Mouse (Mus musculus) liver, embryonic 16.5 days (tissue): ENCODE results near the gene Slc8b1. TPM values are rescaled to one million over a fixed set of nuclear protein-coding genes. Genes with fewer than 3 reads are reported as not detected.

ENCODE experiments used
- ATAC-seq: fragments of 200-750 bp; cut with Nextera tagmentation; 2 replicates; pipeline ENCODE4 v1.8.0; 2017; ENCODE audit warnings: low read depth, mild to moderate bottlenecking, moderate number of reproducible peaks, moderate library complexity
- H3K27ac ChIP-seq: fragments of 300-500 bp; sonication (generic); 2 replicates; pipeline ENCODE4 v1.5.1; 2014; ENCODE audit warnings: mild to moderate bottlenecking, low read length
- H3K27me3 ChIP-seq: fragments of 300-500 bp; sonication (generic); 2 replicates; pipeline ENCODE4 v1.6.1; 2014; ENCODE audit warnings: low read depth, low read length, mixed read lengths; ENCODE audit not compliant: control insufficient read depth, insufficient read depth
- H3K36me3 ChIP-seq: fragments of 300-500 bp; sonication (generic); 2 replicates; pipeline ENCODE4 v1.6.1; 2014; ENCODE audit warnings: mild to moderate bottlenecking; ENCODE audit not compliant: control insufficient read depth, insufficient read depth
- H3K4me1 ChIP-seq: fragments of 300-500 bp; sonication (generic); 2 replicates; pipeline ENCODE4 v1.6.1; 2014; ENCODE audit warnings: low read depth, low read length, mixed read lengths; ENCODE audit not compliant: control insufficient read depth
- H3K4me2 ChIP-seq: fragments of 300-500 bp; sonication (generic); 2 replicates; pipeline ENCODE4 v1.6.1; 2014; ENCODE audit warnings: low read depth, low read length, mixed read lengths
- H3K4me3 ChIP-seq: fragments of 300-500 bp; sonication (generic); 2 replicates; pipeline ENCODE4 v1.5.1; 2014; ENCODE audit warnings: low read depth, mild to moderate bottlenecking, low read length
- H3K9ac ChIP-seq: fragments of 300-500 bp; sonication (generic); 2 replicates; pipeline ENCODE4 v1.6.1; 2014; ENCODE audit warnings: low read depth, low read length
- H3K9me3 ChIP-seq: fragments of 300-500 bp; sonication (generic); replicated peaks from 2 replicates; pipeline ENCODE4 v1.6.1; 2016; ENCODE audit warnings: low read length; ENCODE audit not compliant: control insufficient read depth
- WGBS: fragments of 180-500 bp; shearing (Covaris S2); extraction: QIAGEN DNeasy Blood & Tissue Kit; methylation state at CpG from one replicate; pipeline ENCODE4 v1.1.7; 2014; ENCODE audit not compliant: insufficient replicate concordance; 5-methylcytosine and 5-hydroxymethylcytosine counted together
- polyA plus RNA-seq: library from polyadenylated mRNA; unstranded; fragments of >200 nt; fragmentation: Nextera tagmentation; extraction: Ambion mirVana; gene quantifications from 2 replicates; pipeline ENCODE4 v1.2.1, GENCODE M21; 2015

Gene Slc8b1
- 9.2 TPM in 2 replicates for polyA plus RNA-seq

GRCm38 (mm10) chr5:120510982-120511642, at the start of gene Slc8b1:
Gene Slc8b1, plus strand, starts transcription at chr5:120511168.
- H3K4me3 ChIP-seq: peak within 1 kb of the TSS; percentile 64
- peak; percentile 89 for ATAC-seq
- WGBS: under 1% methylated on average over 36 of the region's 36 CpGs
- H3K4me2 ChIP-seq: peak within 1 kb of the TSS; percentile 77
- H3K27me3 ChIP-seq: no peaks in the 10 kb centered on the region; the same call in 1 of the 2 replicates
- H3K9ac ChIP-seq: peak within 1 kb of the TSS; percentile 61
- H3K4me1 ChIP-seq: peaks cover 34% of the 10 kb centered on the region
- H3K27ac ChIP-seq: peak within 1 kb of the TSS; percentile 55
- H3K9me3 ChIP-seq: no peaks in the 10 kb centered on the region
- H3K36me3 ChIP-seq: no peaks in the 10 kb centered on the region

DNA sequence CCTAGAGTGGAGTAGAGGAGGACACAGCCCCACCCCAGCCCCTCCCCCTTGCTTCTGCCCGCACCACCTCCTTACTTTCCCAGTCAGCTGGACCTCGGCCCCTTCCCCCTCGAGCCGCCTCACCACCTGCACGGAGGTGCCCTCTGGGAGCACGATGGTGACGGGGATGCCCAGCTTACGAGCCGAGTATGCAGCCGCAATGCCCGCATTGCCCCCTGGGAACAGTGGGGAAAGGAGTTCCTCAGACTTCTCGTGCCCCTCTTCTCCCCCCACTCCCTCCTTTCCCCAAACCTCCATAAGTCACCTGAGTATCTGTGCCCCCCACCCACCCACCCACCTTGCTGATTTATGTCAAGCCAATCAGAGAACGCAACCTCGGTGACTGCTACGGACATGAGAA, 49.1 kb upstream of the Slc8b1 start:
- H3K27ac ChIP-seq: no peak overlapping the region
- no peak for ATAC-seq
- no peak overlapping the region for H3K4me3 ChIP-seq
- H3K9ac ChIP-seq: no peak overlapping the region
- H3K4me1 ChIP-seq: peaks cover 3% of the 10 kb centered on the region; the same call in 1 of the 2 replicates
- peaks cover 11% of the 10 kb centered on the region for H3K27me3 ChIP-seq
- 65% methylated on average over 15 of the region's 15 CpGs for WGBS
- H3K9me3 ChIP-seq: peaks cover 3% of the 10 kb centered on the region
- no peaks in the 10 kb centered on the region for H3K36me3 ChIP-seq
- H3K4me2 ChIP-seq: no peak overlapping the region

GRCm38 (mm10) chr5:120464321-120464720, 46.6 kb upstream of the Slc8b1 start:
- no peak for ATAC-seq
- 60% methylated on average over 4 of the region's 4 CpGs for WGBS

DNA sequence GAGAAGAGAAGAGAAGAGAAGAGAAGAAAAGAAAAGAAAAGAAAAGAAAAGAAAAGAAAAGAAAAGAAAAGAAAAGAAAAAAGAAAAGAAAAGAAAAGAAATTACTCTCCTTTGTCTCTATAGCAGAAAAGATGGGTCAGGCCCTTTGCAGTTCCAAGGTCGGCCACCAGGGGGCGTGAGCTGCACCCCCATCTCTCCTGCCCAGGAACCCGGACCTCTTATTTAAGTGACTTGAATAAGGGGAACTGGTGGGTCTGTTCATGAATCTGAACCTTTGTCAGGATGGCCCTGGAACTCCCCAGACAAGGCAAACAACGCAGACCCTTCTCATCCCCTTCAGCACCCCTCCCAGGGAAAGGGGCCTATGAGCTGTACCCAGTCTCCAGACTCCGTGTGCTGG, 45.9 kb upstream of the Slc8b1 start:
- peaks cover 11% of the 10 kb centered on the region for H3K27me3 ChIP-seq

More at GRCm38 (mm10) chr5:120464321-120464720, 46.6 kb upstream of the Slc8b1 start:
- H3K4me1 ChIP-seq: peaks cover 3% of the 10 kb centered on the region; the same call in 1 of the 2 replicates
- H3K9me3 ChIP-seq: peaks cover 3% of the 10 kb centered on the region
- H3K27me3 ChIP-seq: peaks cover 11% of the 10 kb centered on the region
- H3K27ac ChIP-seq: no peak overlapping the region
- no peak overlapping the region for H3K4me2 ChIP-seq
- no peaks in the 10 kb centered on the region for H3K36me3 ChIP-seq
- no peak overlapping the region for H3K9ac ChIP-seq
- H3K4me3 ChIP-seq: no peak overlapping the region

GRCm38 (mm10) chr5:120465860-120466259, 45.1 kb upstream of the Slc8b1 start:
- Histone ChIP-seq H3K4me2 (no peak overlapping the region), H3K36me3 (no peaks in the 10 kb centered on the region), H3K4me3 (no peak overlapping the region), H3K9me3 (peaks cover 3% of the 10 kb centered on the region), H3K9ac (no peak overlapping the region), H3K4me1 (peaks cover 3% of the 10 kb centered on the region; the same call in 1 of the 2 replicates), H3K27ac (no peak overlapping the region), H3K27me3 (peaks cover 9% of the 10 kb centered on the region)
- WGBS: 44% methylated on average over 6 of the region's 6 CpGs
- peak; percentile 47 for ATAC-seq

More for the DNA sequence above, 45.9 kb upstream of the Slc8b1 start:
- H3K9ac ChIP-seq: no peak overlapping the region
- ATAC-seq: no peak
- H3K9me3 ChIP-seq: peaks cover 3% of the 10 kb centered on the region
- no peak overlapping the region for H3K4me3 ChIP-seq
- no peaks in the 10 kb centered on the region for H3K36me3 ChIP-seq
- H3K27ac ChIP-seq: no peak overlapping the region
- 32% methylated on average over 5 of the region's 5 CpGs for WGBS
- peaks cover 3% of the 10 kb centered on the region; the same call in 1 of the 2 replicates for H3K4me1 ChIP-seq
- H3K4me2 ChIP-seq: no peak overlapping the region

DNA sequence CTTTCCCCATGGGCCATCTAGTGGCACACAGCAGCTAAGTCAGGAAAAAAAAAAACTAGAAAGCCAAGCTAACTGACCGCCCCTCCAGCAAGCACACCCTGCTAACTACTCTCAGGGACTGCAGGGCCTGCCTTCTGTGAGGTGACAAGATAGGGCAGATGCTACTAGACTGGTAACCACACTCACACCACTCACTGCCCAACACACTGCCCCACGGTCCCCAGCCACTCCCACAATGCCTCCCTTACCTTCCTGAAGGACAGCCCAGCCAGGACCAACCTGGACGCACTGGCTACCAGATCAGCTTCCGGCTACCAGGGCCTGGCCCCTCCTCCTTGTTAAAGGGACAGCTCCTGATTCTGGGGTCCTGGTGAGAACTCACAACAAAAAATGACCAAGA, 43.9 kb upstream of the Slc8b1 start:
- Histone ChIP-seq H3K9me3 (peaks cover 3% of the 10 kb centered on the region), H3K4me3 (no peak overlapping the region; the same call in 1 of the 2 replicates), H3K4me2 (peak overlapping the region; percentile 17; the same call in 1 of the 2 replicates)

GRCm38 (mm10) chr5:120468336-120468735, 42.6 kb upstream of the Slc8b1 start:
- Histone ChIP-seq H3K27ac (peak overlapping the region; percentile 37; the same call in 1 of the 2 replicates), H3K4me3 (no peak overlapping the region), H3K9me3 (peaks cover 3% of the 10 kb centered on the region), H3K4me1 (peaks cover 3% of the 10 kb centered on the region; the same call in 1 of the 2 replicates), H3K9ac (no peak overlapping the region), H3K27me3 (no peaks in the 10 kb centered on the region; the same call in 1 of the 2 replicates), H3K4me2 (no peak overlapping the region), H3K36me3 (no peaks in the 10 kb centered on the region)
- 51% methylated on average over 5 of the region's 5 CpGs for WGBS
- ATAC-seq: peak; percentile 70

More for the DNA sequence above, 43.9 kb upstream of the Slc8b1 start:
- ATAC-seq: no peak; the same call in 1 of the 2 replicates
- Histone ChIP-seq H3K4me1 (peaks cover 3% of the 10 kb centered on the region; the same call in 1 of the 2 replicates), H3K27ac (peak overlapping the region; percentile 1; the same call in 1 of the 2 replicates), H3K36me3 (no peaks in the 10 kb centered on the region), H3K9ac (peak overlapping the region; percentile 7; the same call in 1 of the 2 replicates), H3K27me3 (peaks cover 7% of the 10 kb centered on the region)
- WGBS: 21% methylated on average over 4 of the region's 4 CpGs

- H3K36me3 ChIP-seq: no peaks in the 10 kb centered on the region
- H3K9me3 ChIP-seq: peaks cover 3% of the 10 kb centered on the region
- no peak overlapping the region for H3K4me3 ChIP-seq
- H3K4me2 ChIP-seq: no peak overlapping the region
- H3K9ac ChIP-seq: no peak overlapping the region
- no peak; the same call in 1 of the 2 replicates for ATAC-seq
- H3K4me1 ChIP-seq: peaks cover 3% of the 10 kb centered on the region; the same call in 1 of the 2 replicates
- no peaks in the 10 kb centered on the region; the same call in 1 of the 2 replicates for H3K27me3 ChIP-seq
- WGBS: 58% methylated on average over 6 of the region's 6 CpGs
- H3K27ac ChIP-seq: peak overlapping the region; percentile 37; the same call in 1 of the 2 replicates
These were observed 42.1 kb upstream of the Slc8b1 start for GRCm38 (mm10) chr5:120468830-120469229.

GRCm38 (mm10) chr5:120471538-120471937, 39.4 kb upstream of the Slc8b1 start:
- WGBS: 22% methylated on average over 4 of the region's 4 CpGs
- Histone ChIP-seq H3K9me3 (no peaks in the 10 kb centered on the region), H3K27me3 (no peaks in the 10 kb centered on the region), H3K4me3 (no peak overlapping the region), H3K36me3 (no peaks in the 10 kb centered on the region), H3K27ac (no peak overlapping the region), H3K9ac (no peak overlapping the region), H3K4me2 (no peak overlapping the region), H3K4me1 (no peaks in the 10 kb centered on the region; the same call in 1 of the 2 replicates)
- peak; percentile 75 for ATAC-seq
